Mouse (Mus musculus) thymus, adult 2 months (tissue): ENCODE data around the gene Foxd2. TPM values are rescaled to one million over a fixed set of nuclear protein-coding genes. Genes with fewer than 3 reads are reported as not detected.

ENCODE experiments used
- DNase-seq: peaks from one replicate; pipeline ENCODE4 v3.0.0; 2021
- H3K27ac ChIP-seq: fragments of 200-500 bp; 2 replicates; pipeline ENCODE4 v1.5.1; 2012; ENCODE audit warnings: low read length, control low read depth; ENCODE audit not compliant: control insufficient read depth, insufficient read depth
- H3K27me3 ChIP-seq: fragments of 200-500 bp; 2 replicates; pipeline ENCODE4 v1.6.1; 2012; ENCODE audit warnings: mild to moderate bottlenecking, low read length, moderate library complexity, mixed read lengths; ENCODE audit not compliant: control insufficient read depth, insufficient read depth
- H3K36me3 ChIP-seq: fragments of 200-500 bp; 2 replicates; pipeline ENCODE4 v1.6.1; 2012; ENCODE audit warnings: mild to moderate bottlenecking, low read length, moderate library complexity; ENCODE audit not compliant: control insufficient read depth, insufficient read depth
- H3K4me1 ChIP-seq: fragments of 200-500 bp; replicated peaks from 2 replicates; pipeline ENCODE4 v1.6.1; 2012; ENCODE audit warnings: low read length; ENCODE audit not compliant: control insufficient read depth, insufficient read depth
- H3K4me3 ChIP-seq: fragments of 200-500 bp; 2 replicates; pipeline ENCODE4 v1.5.1; 2012; ENCODE audit warnings: mild to moderate bottlenecking, low read length, control low read depth, moderate library complexity; ENCODE audit not compliant: control insufficient read depth, insufficient read depth
- CTCF ChIP-seq: fragments of 200-500 bp; IDR thresholded peaks from 2 replicates; pipeline ENCODE4 v1.5.1; 2012; ENCODE audit warnings: mild to moderate bottlenecking, control low read depth, low read length, moderate library complexity, borderline replicate concordance; ENCODE audit not compliant: control insufficient read depth, poor library complexity, insufficient read depth; ENCODE audit errors: extremely low read depth
- POLR2A ChIP-seq: fragments of 200-500 bp; IDR thresholded peaks from 2 replicates; pipeline ENCODE4 v1.6.1; 2012; ENCODE audit warnings: mild to moderate bottlenecking, low read length, control low read depth, moderate library complexity; ENCODE audit not compliant: control insufficient read depth, poor library complexity, insufficient read depth; ENCODE audit errors: extremely low read depth
- WGBS: fragments of 180-500 bp; shearing (Covaris S2); methylation state at CpG from one replicate; pipeline ENCODE4 v1.1.7; 2018; 5-methylcytosine and 5-hydroxymethylcytosine counted together
- polyA plus RNA-seq: library from polyadenylated mRNA; depleted of rRNA; stranded (reverse); fragments of >200 nt; gene quantifications from 2 replicates; pipeline ENCODE4 v1.2.3, GENCODE M21; 2012

Foxd2 gene
- polyA plus RNA-seq, 1 experiment, result 1.4 TPM

- DNase-seq, result no peak
- TF ChIP-seq CTCF (no peak), POLR2A (no peak)
- Histone ChIP-seq H3K4me1 (no peaks in the 10 kb centered on the region), H3K27ac (no peak overlapping the region), H3K36me3 (no peaks in the 10 kb centered on the region), H3K27me3 (peaks cover 23% of the 10 kb centered on the region), H3K4me3 (no peak overlapping the region)
- 5% methylated on average over 3 of the region's 3 CpGs for WGBS
These were observed 8.8 kb downstream of the Foxd2 start for GRCm38 (mm10) chr4:114899885-114900284.

GRCm38 (mm10) chr4:114897853-114898252 is 10.8 kb downstream of the Foxd2 start:
- DNase-seq, result peak; percentile 27
- H3K36me3 ChIP-seq, result no peaks in the 10 kb centered on the region
- H3K27me3 ChIP-seq, result peaks cover 20% of the 10 kb centered on the region
- H3K27ac ChIP-seq, result no peak overlapping the region
- no peak overlapping the region for H3K4me3 ChIP-seq
- no peaks in the 10 kb centered on the region for H3K4me1 ChIP-seq
- TF ChIP-seq POLR2A (no peak), CTCF (no peak)
- 12% methylated on average over 4 of the region's 4 CpGs for WGBS

- Histone ChIP-seq H3K4me1 (no peaks in the 10 kb centered on the region), H3K27ac (no peak overlapping the region), H3K4me3 (no peak overlapping the region), H3K27me3 (no peaks in the 10 kb centered on the region), H3K36me3 (no peaks in the 10 kb centered on the region)
- DNase-seq, result no peak
- TF ChIP-seq CTCF (no peak), POLR2A (no peak)
- WGBS, result 100% methylated on average over 1 of the region's 1 CpGs
These were observed 26.4 kb downstream of the Foxd2 start for GRCm38 (mm10) chr4:114882232-114882631.

GRCm38 (mm10) chr4:114876441-114876972 is 32.2 kb downstream of the Foxd2 start:
- H3K27me3 ChIP-seq, result no peaks in the 10 kb centered on the region
- DNase-seq, result no peak
- no peaks in the 10 kb centered on the region for H3K4me1 ChIP-seq
- no peak overlapping the region for H3K4me3 ChIP-seq
- WGBS, result 63% methylated on average over 8 of the region's 8 CpGs
- no peak overlapping the region for H3K27ac ChIP-seq
- no peaks in the 10 kb centered on the region for H3K36me3 ChIP-seq
- TF ChIP-seq CTCF (no peak), POLR2A (no peak)

GRCm38 (mm10) chr4:114869765-114870490 is 38.7 kb downstream of the Foxd2 start:
- no peaks in the 10 kb centered on the region for H3K4me1 ChIP-seq
- H3K27me3 ChIP-seq, result no peaks in the 10 kb centered on the region
- no peaks in the 10 kb centered on the region for H3K36me3 ChIP-seq
- no peak for TF ChIP-seq POLR2A
- no peak for TF ChIP-seq CTCF
- H3K27ac ChIP-seq, result no peak overlapping the region
- DNase-seq, result no peak
- no peak overlapping the region for H3K4me3 ChIP-seq
- 84% methylated on average over 11 of the region's 11 CpGs for WGBS

GRCm38 (mm10) chr4:114863166-114863565 is 45.5 kb downstream of the Foxd2 start:
- no peaks in the 10 kb centered on the region for H3K4me1 ChIP-seq
- no peaks in the 10 kb centered on the region for H3K36me3 ChIP-seq
- 68% methylated on average over 5 of the region's 5 CpGs for WGBS
- H3K27ac ChIP-seq, result no peak overlapping the region
- no peak overlapping the region for H3K4me3 ChIP-seq
- no peak for TF ChIP-seq POLR2A
- no peak for TF ChIP-seq CTCF
- no peaks in the 10 kb centered on the region for H3K27me3 ChIP-seq
- DNase-seq, result no peak
